ENCODE assay signal across 8 mouse cellular contexts in the genomic region with DNA sequence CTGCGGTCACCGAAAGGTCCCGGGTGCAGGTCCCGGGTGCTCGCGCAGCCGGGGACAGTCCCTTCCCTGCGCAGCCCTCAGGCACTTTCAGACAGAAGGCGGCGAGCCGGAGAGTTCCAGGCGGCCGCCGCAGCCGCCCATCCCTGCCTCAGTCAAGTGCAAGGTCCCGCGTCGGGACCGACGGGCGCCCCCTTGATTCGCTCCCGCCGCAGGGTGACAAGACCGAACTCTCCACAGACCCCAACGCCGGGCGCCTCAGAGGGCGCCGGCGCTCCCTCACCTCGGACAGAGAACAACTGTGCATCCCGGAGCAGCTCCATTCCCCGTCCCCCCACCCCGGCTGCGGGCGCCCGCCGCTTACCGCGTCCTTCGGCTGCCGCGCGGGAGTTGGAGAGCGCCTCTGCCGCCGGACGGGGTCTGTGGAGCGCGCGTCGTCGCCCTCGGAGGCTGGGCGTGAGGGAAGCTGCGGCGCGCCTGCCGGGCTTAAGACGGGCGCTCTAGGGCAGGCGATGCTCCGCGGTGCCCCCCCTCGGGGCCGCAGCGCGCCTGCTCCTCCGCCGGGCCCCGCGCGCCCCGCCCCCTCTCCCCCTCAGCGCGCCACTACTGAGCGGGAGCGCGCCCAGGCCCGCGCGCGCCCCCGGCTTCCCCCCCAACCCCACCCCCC. TPM values are rescaled to one million over a fixed set of nuclear protein-coding genes. Genes with fewer than 3 reads are reported as not detected.
DNase-seq lines count a peak whose midpoint lies in the region; ATAC-seq and TF ChIP-seq lines count a peak whose summit lies in the region.

A gene (minus strand): TSS at position 528 of the 664 bp plus-strand sequence.

- peaks cover 12% of the 10 kb centered on the region for H3K4me1 ChIP-seq in heart, embryonic 13.5 days
- peaks cover 13% of the 10 kb centered on the region for H3K4me1 ChIP-seq in embryonic facial prominence, embryonic 12.5 days
- H3K4me1 ChIP-seq in hindbrain, postnatal 0 days (ENCODE audit: insufficient read depth, low read length) = 0 out of 2 replicates have a peak, but pooled peaks cover 6% of the 10 kb centered on the region
- peaks cover 4% of the 10 kb centered on the region; the same call in 1 of the 2 replicates for H3K4me1 ChIP-seq in limb, embryonic 14.5 days (ENCODE audit: control insufficient read depth, insufficient read depth, low read length)

- under 1% methylated on average over 67 of the region's 85 CpGs for WGBS in heart, embryonic 13.5 days
- under 1% methylated on average over 63 of the region's 85 CpGs for WGBS in embryonic facial prominence, embryonic 12.5 days
- WGBS in hindbrain, postnatal 0 days = 1% methylated on average over 74 of the region's 85 CpGs
- under 1% methylated on average over 34 of the region's 85 CpGs for WGBS in limb, embryonic 14.5 days

- in situ Hi-C loops in Patski (cut with MboI; ENCODE audit: low pct_unique_long_range_greater_than_20kb) = loop anchor here (10.0 kb wide), 1 partner anchor 53 kb away; no protein-coding TSS in a partner anchor

- H3K9me3 ChIP-seq in heart, embryonic 13.5 days = no peaks in the 10 kb centered on the region
- no peaks in the 10 kb centered on the region for H3K9me3 ChIP-seq in embryonic facial prominence, embryonic 12.5 days
- H3K9me3 ChIP-seq in hindbrain, postnatal 0 days (ENCODE audit: low read length) = no peaks in the 10 kb centered on the region
- H3K9me3 ChIP-seq in limb, embryonic 14.5 days (ENCODE audit: control insufficient read depth, low read length) = no peaks in the 10 kb centered on the region

- peaks cover 55% of the 10 kb centered on the region for H3K27me3 ChIP-seq in heart, embryonic 13.5 days (replicated peaks)
- H3K27me3 ChIP-seq in Patski = no peaks in the 10 kb centered on the region
- peaks cover 33% of the 10 kb centered on the region for H3K27me3 ChIP-seq in embryonic facial prominence, embryonic 12.5 days
- H3K27me3 ChIP-seq in hindbrain, postnatal 0 days (ENCODE audit: insufficient read depth, low read length) = no peaks in the 10 kb centered on the region
- H3K27me3 ChIP-seq in limb, embryonic 14.5 days (ENCODE audit: control insufficient read depth, insufficient read depth, low read length) = peaks cover 35% of the 10 kb centered on the region

- no peak for DNase-seq in heart, adult 9 months (ENCODE audit: low spot score in 2 of 2)
- no peak for DNase-seq in Patski (ENCODE audit: low read depth, low spot score)
- peak; percentile 74 for DNase-seq in hindbrain, postnatal 0 days (ENCODE audit: low spot score)
- peak; percentile 11 for DNase-seq in limb, embryonic 14.5 days (ENCODE audit: low spot score)
- peak; percentile 74 for DNase-seq in retina, embryonic 14.5 days (ENCODE audit: low spot score)
- DNase-seq in adipocyte (ENCODE audit: low spot score) = no peak

- H3K9ac ChIP-seq in heart, embryonic 13.5 days = peak within 1 kb of the TSS; percentile 62
- H3K9ac ChIP-seq in embryonic facial prominence, embryonic 12.5 days = peak within 1 kb of the TSS; percentile 24
- H3K9ac ChIP-seq in hindbrain, postnatal 0 days (replicated peaks; ENCODE audit: low read length) = peak within 1 kb of the TSS; percentile 54
- peak within 1 kb of the TSS; percentile 16; the same call in 1 of the 2 replicates for H3K9ac ChIP-seq in limb, embryonic 14.5 days (ENCODE audit: low read depth, low read length, severe bottlenecking)

- POLR2A ChIA-PET in Patski (lab: Charles Lee) = interaction anchor here (0.6 kb wide), 1 partner anchor 62 kb away, joined by 5 read pairs; no protein-coding TSS in a partner anchor

- TF ChIP-seq CTCF in Patski (IDR thresholded peaks at IDR 0.05) = peak; percentile 59
- no peak for TF ChIP-seq CTCF in hindbrain, postnatal 0 days (IDR thresholded peaks at IDR 0.05; ENCODE audit: low read depth)

- H3K4me2 ChIP-seq in heart, embryonic 13.5 days = peak within 1 kb of the TSS; percentile 97
- peak within 1 kb of the TSS; percentile 92 for H3K4me2 ChIP-seq in embryonic facial prominence, embryonic 12.5 days (replicated peaks)
- peak within 1 kb of the TSS; percentile 92 for H3K4me2 ChIP-seq in hindbrain, postnatal 0 days (ENCODE audit: low read depth, low read length)
- H3K4me2 ChIP-seq in limb, embryonic 14.5 days (replicated peaks; ENCODE audit: low read depth, low read length, severe bottlenecking) = peak within 1 kb of the TSS; percentile 91

- no peaks in the 10 kb centered on the region for H3K36me3 ChIP-seq in heart, embryonic 13.5 days
- H3K36me3 ChIP-seq in embryonic facial prominence, embryonic 12.5 days = no peaks in the 10 kb centered on the region
- no peaks in the 10 kb centered on the region for H3K36me3 ChIP-seq in hindbrain, postnatal 0 days (ENCODE audit: insufficient read depth, low read length)
- H3K36me3 ChIP-seq in limb, embryonic 14.5 days (ENCODE audit: control insufficient read depth, insufficient read depth, low read length) = no peaks in the 10 kb centered on the region

- no peak within 1 kb of the TSS for H3K27ac ChIP-seq in heart, embryonic 13.5 days (replicated peaks)
- H3K27ac ChIP-seq in embryonic facial prominence, embryonic 12.5 days = no peak within 1 kb of the TSS
- peak within 1 kb of the TSS; percentile 45; the same call in 1 of the 2 replicates for H3K27ac ChIP-seq in hindbrain, postnatal 0 days
- no peak within 1 kb of the TSS for H3K27ac ChIP-seq in limb, embryonic 14.5 days (replicated peaks; ENCODE audit: low read depth, low read length)

- ATAC-seq in heart, embryonic 13.5 days (ENCODE audit: extremely low read depth, insufficient number of reproducible peaks, low FRiP score, low TSS enrichment) = peak; percentile 66
- peak; percentile 87 for ATAC-seq in Patski
- peak; percentile 85 for ATAC-seq in embryonic facial prominence, embryonic 12.5 days (ENCODE audit: insufficient number of reproducible peaks, insufficient read depth, low FRiP score, low TSS enrichment)
- peak; percentile 90 for ATAC-seq in hindbrain, postnatal 0 days
- ATAC-seq in limb, embryonic 14.5 days (ENCODE audit: low FRiP score, low read depth) = peak; percentile 64

- H3K4me3 ChIP-seq in heart, embryonic 13.5 days = peak within 1 kb of the TSS; percentile 66
- peak within 1 kb of the TSS; percentile 57 for H3K4me3 ChIP-seq in embryonic facial prominence, embryonic 12.5 days
- H3K4me3 ChIP-seq in hindbrain, postnatal 0 days (ENCODE audit: low read length) = peak within 1 kb of the TSS; percentile 73
- H3K4me3 ChIP-seq in limb, embryonic 14.5 days (replicated peaks; ENCODE audit: low read length) = peak within 1 kb of the TSS; percentile 51

- CTCF ChIA-PET in Patski (lab: Charles Lee) = interaction anchor here (1.3 to 1.5 kb wide), 2 partner anchors 15 to 89 kb away, joined by 3 read pairs; no protein-coding TSS in a partner anchor

- no peak for TF ChIP-seq POLR2A in limb, embryonic 14.5 days (IDR thresholded peaks at IDR 0.05; ENCODE audit: borderline replicate concordance, extremely low read depth, insufficient read depth, insufficient read length)

RNA-seq across cellular contexts. Expression of the gene that starts here (rescaled TPM):
- 0.25 and 0.37 TPM in 2 replicates for polyA plus RNA-seq in heart, embryonic 13.5 days (2015; fragmentation: Nextera tagmentation; extraction: Ambion mirVana)
- polyA plus RNA-seq in Patski (2021) = 106 TPM
- polyA plus RNA-seq in embryonic facial prominence, embryonic 12.5 days (2016; fragmentation: Nextera tagmentation; extraction: Ambion mirVana) = 1.2 and 1.3 TPM in 2 replicates
- total RNA-seq in hindbrain, postnatal 0 days (2014; rRNA removed) = 11.1 and 20.6 TPM in 2 replicates
- polyA plus RNA-seq in hindbrain, postnatal 0 days (2015; fragmentation: Nextera tagmentation; extraction: Ambion mirVana) = 6.1 and 8.7 TPM in 2 replicates
- polyA plus RNA-seq in limb, embryonic 14.5 days (2012; rRNA removed) = 0.29 and 0.32 TPM in 2 replicates
- polyA plus RNA-seq in limb, embryonic 14.5 days (2014; fragmentation: Nextera tagmentation; extraction: Ambion mirVana) = 0.25 and 0.88 TPM in 2 replicates

Comparison
In these comparisons a context has a peak if more than half of its experiments do, and no peak if none do; other contexts are left out.
1. RNA of the gene that starts here (polyA plus RNA-seq): 106 TPM in Patski (single experiment); 6.1 to 8.7 TPM in hindbrain, postnatal 0 days, 1.2 to 1.3 TPM in embryonic facial prominence, embryonic 12.5 days, 0.25 to 0.88 TPM in limb, embryonic 14.5 days and 0.25 to 0.37 TPM in heart, embryonic 13.5 days; every median in the first group is over 10 times any median in the second.
2. Peak in ATAC-seq, H3K4me3 ChIP-seq, H3K9ac ChIP-seq and H3K4me2 ChIP-seq in heart, embryonic 13.5 days; RNA of the gene not detected or under 1 TPM.
3. Peak in DNase-seq, ATAC-seq, H3K4me3 ChIP-seq, H3K9ac ChIP-seq and H3K4me2 ChIP-seq in limb, embryonic 14.5 days; RNA of the gene not detected or under 1 TPM.
4. DNase-seq: peak in hindbrain, postnatal 0 days (single experiment) and retina, embryonic 14.5 days (single experiment); none in heart, adult 9 months (0 of 2), Patski (single experiment) and adipocyte (single experiment).
5. Peak in every context shown above with its lines, with median percentiles within 50 percentile points of each other: ATAC-seq, H3K4me2 ChIP-seq, H3K4me3 ChIP-seq and H3K9ac ChIP-seq.